Mouse (Mus musculus): ENCODE results near the gene Lsm14a. TPM values are rescaled to one million over a fixed set of nuclear protein-coding genes. Genes with fewer than 3 reads are reported as not detected.

Gene Lsm14a
- total RNA-seq (2021) = 10 to 100 TPM; 62.0 to 67.8 TPM
- long read RNA-seq, experiment 1, transcript Lsm14a-201 (11 exons, 2,944 nt) = major isoform, 14 of 31 reads
- long read RNA-seq, experiment 1, partial matches to known transcripts = 3 of 31 reads
- long read RNA-seq, experiment 1, other reads (novel, unspliced or antisense) = 14 of 31 reads
- long read RNA-seq, experiment 2, transcript Lsm14a-201 (11 exons, 2,944 nt) = major isoform, 15 of 39 reads
- long read RNA-seq, experiment 2, partial matches to known transcripts = 2 of 39 reads
- long read RNA-seq, experiment 2, other reads (novel, unspliced or antisense) = 21 of 39 reads

- intact Hi-C loops (cut with DNase I; ENCODE audit: low total_unique reads) = no loop called here
- DNase-seq = no peak
Observed at GRCm38 (mm10) chr7:34393215-34393614, at the start of gene Lsm14a. Gene Lsm14a, minus strand, starts transcription at chr7:34393315.

GRCm38 (mm10) chr7:34438903-34439302 lies 45.8 kb upstream of the Lsm14a start:
- intact Hi-C loops (cut with DNase I; ENCODE audit: low total_unique reads) = no loop called here
- DNase-seq = no peak

GRCm38 (mm10) chr7:34433597-34433996 lies 40.5 kb upstream of the Lsm14a start:
- intact Hi-C loops (cut with DNase I; ENCODE audit: low total_unique reads) = no loop called here
- no peak for DNase-seq

GRCm38 (mm10) chr7:34421201-34421600 lies 28.1 kb upstream of the Lsm14a start:
- intact Hi-C loops (cut with DNase I; ENCODE audit: low total_unique reads) = no loop called here
- no peak for DNase-seq

- DNase-seq = peak; percentile 34
- intact Hi-C loops (cut with DNase I; ENCODE audit: low total_unique reads) = no loop called here
Observed at GRCm38 (mm10) chr7:34407492-34407891, 14.4 kb upstream of the Lsm14a start.

GRCm38 (mm10) chr7:34403876-34404275 lies 10.8 kb upstream of the Lsm14a start:
- DNase-seq = no peak
- intact Hi-C loops (cut with DNase I; ENCODE audit: low total_unique reads) = no loop called here

- intact Hi-C loops (cut with DNase I; ENCODE audit: low total_unique reads) = no loop called here
- DNase-seq = no peak
Observed at GRCm38 (mm10) chr7:34400070-34400469, 7.0 kb upstream of the Lsm14a start.

GRCm38 (mm10) chr7:34398831-34399230 lies 5.7 kb upstream of the Lsm14a start:
- intact Hi-C loops (cut with DNase I; ENCODE audit: low total_unique reads) = no loop called here
- DNase-seq = no peak

GRCm38 (mm10) chr7:34396791-34397190 lies 3.7 kb upstream of the Lsm14a start:
- intact Hi-C loops (cut with DNase I; ENCODE audit: low total_unique reads) = no loop called here
- DNase-seq = no peak

- no peak for DNase-seq
- intact Hi-C loops (cut with DNase I; ENCODE audit: low total_unique reads) = no loop called here
Observed at GRCm38 (mm10) chr7:34395761-34396160, 2.6 kb upstream of the Lsm14a start.

- no peak for DNase-seq
- intact Hi-C loops (cut with DNase I; ENCODE audit: low total_unique reads) = no loop called here
Observed at GRCm38 (mm10) chr7:34394636-34395035, 1.5 kb upstream of the Lsm14a start.

GRCm38 (mm10) chr7:34394091-34394490 lies 976 bp upstream of the Lsm14a start:
- intact Hi-C loops (cut with DNase I; ENCODE audit: low total_unique reads) = no loop called here
- no peak for DNase-seq

- intact Hi-C loops (cut with DNase I; ENCODE audit: low total_unique reads) = no loop called here
- no peak for DNase-seq
Observed at GRCm38 (mm10) chr7:34392335-34392734, 780 bp downstream of the Lsm14a start.

GRCm38 (mm10) chr7:34391711-34392110 lies 1.4 kb downstream of the Lsm14a start:
- no peak for DNase-seq
- intact Hi-C loops (cut with DNase I; ENCODE audit: low total_unique reads) = no loop called here

GRCm38 (mm10) chr7:34390834-34391155 lies 2.3 kb downstream of the Lsm14a start:
- peak; percentile 44 for DNase-seq
- intact Hi-C loops (cut with DNase I; ENCODE audit: low total_unique reads) = no loop called here

- DNase-seq = peak; percentile 41
- intact Hi-C loops (cut with DNase I; ENCODE audit: low total_unique reads) = no loop called here
Observed at GRCm38 (mm10) chr7:34390111-34390833, 2.8 kb downstream of the Lsm14a start.

GRCm38 (mm10) chr7:34389277-34390085 lies 3.6 kb downstream of the Lsm14a start:
- DNase-seq = peak; percentile 95
- intact Hi-C loops (cut with DNase I; ENCODE audit: low total_unique reads) = no loop called here

- DNase-seq = peak; percentile 73
- intact Hi-C loops (cut with DNase I; ENCODE audit: low total_unique reads) = no loop called here
Observed at GRCm38 (mm10) chr7:34388445-34389276, 4.5 kb downstream of the Lsm14a start.

- no peak for DNase-seq
- intact Hi-C loops (cut with DNase I; ENCODE audit: low total_unique reads) = no loop called here
Observed at GRCm38 (mm10) chr7:34387784-34388444, 5.2 kb downstream of the Lsm14a start.

Measured in gastrocnemius, postnatal 14 days (tissue).